Mouse (Mus musculus) liver, adult 2 months (tissue): Measurements from ENCODE around the gene Rhot2.

Experiments
- CTCF ChIP-seq: fragments of 200-500 bp; IDR thresholded peaks from 2 replicates; pipeline ENCODE4 v1.5.1; 2011; ENCODE audit warnings: low read depth, low read length, control low read depth
- POLR2A ChIP-seq: fragments of 200-500 bp; IDR thresholded peaks from 2 replicates; pipeline ENCODE4 v1.6.1; 2011; ENCODE audit warnings: low read length, control low read depth; ENCODE audit not compliant: insufficient read depth; ENCODE audit errors: extremely low read depth

DNA sequence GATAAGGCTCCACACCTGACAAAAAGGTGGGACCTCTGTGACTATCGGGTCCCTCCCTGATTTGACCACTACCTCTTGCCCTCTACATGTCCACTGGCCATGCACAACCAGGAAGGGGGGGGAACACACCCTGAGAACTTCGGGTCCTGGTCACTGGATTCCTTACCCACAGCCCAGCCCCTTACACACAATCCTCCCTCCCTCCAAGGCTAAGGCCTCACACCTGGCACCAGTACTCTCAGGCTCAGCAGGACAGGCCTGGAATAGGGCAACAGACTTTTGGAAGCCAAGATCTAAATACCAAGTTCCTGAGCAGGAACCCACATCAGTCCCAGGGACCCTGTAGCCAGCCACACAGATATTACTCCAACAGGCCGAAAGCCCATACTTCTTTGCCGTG is 5.7 kb downstream of the Rhot2 start:
- TF ChIP-seq CTCF = no peak
- no peak for TF ChIP-seq POLR2A
